Mouse (Mus musculus) erythroblast, embryonic 14.5 days (primary cell): ENCODE data around the gene Serpina3m. TPM values are rescaled to one million over a fixed set of nuclear protein-coding genes. Genes with fewer than 3 reads are reported as not detected.
"Not testable (repeated sequence)": the region's sequence is repeated elsewhere in the genome, so short reads cannot be mapped to it uniquely, and the experiment has no call there.

Experiments
- H3K27me3 ChIP-seq: 2 replicates; pipeline ENCODE4 v1.6.1; 2012; ENCODE audit warnings: inconsistent platforms; ENCODE audit not compliant: control insufficient read depth
- H3K36me3 ChIP-seq: 2 replicates; pipeline ENCODE4 v1.6.1; 2012; ENCODE audit warnings: mild to moderate bottlenecking, inconsistent platforms; ENCODE audit not compliant: control insufficient read depth
- H3K4me1 ChIP-seq: 2 replicates; pipeline ENCODE4 v1.6.1; 2012; ENCODE audit warnings: inconsistent platforms; ENCODE audit not compliant: control insufficient read depth
- H3K4me3 ChIP-seq: replicated peaks from 2 replicates; pipeline ENCODE3; 2012; ENCODE audit warnings: moderate library complexity, mild to moderate bottlenecking, inconsistent platforms
- H3K9me3 ChIP-seq: 2 replicates; pipeline ENCODE4 v1.6.1; 2012; ENCODE audit warnings: low read length, inconsistent platforms, mixed read lengths; ENCODE audit not compliant: control insufficient read depth
- GATA1 ChIP-seq: IDR thresholded peaks from 2 replicates; pipeline ENCODE4 v1.6.1; 2012; ENCODE audit warnings: low read length, inconsistent platforms, mixed read lengths
- TAL1 ChIP-seq: IDR thresholded peaks from 3 replicates; pipeline ENCODE4 v1.6.1; 2012; ENCODE audit warnings: low read length, inconsistent platforms, mixed read lengths
- polyA plus RNA-seq: library from polyadenylated mRNA; stranded (reverse); fragments of >175 nt; gene quantifications from 2 replicates; pipeline ENCODE4 v1.2.3, GENCODE M21; 2012

Gene Serpina3m
- polyA plus RNA-seq, 1 experiment, result not detected

DNA sequence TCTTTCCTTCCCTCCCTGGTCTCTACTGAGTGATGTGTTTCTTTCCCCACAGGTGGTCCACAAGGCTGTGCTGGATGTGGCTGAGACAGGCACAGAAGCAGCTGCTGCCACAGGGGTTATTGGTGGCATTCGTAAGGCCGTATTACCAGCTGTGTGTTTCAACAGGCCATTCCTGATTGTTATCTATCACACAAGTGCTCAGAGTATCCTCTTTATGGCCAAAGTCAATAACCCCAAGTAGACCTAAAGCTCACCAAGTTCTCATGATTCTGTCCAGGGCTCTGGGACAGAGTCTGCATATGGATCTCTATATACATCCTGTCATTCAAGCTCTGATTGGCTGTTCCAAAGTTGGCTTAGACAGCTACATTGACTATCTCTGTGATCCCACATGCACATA, 6.9 kb downstream of the Serpina3m start:
- H3K4me3 ChIP-seq, result no peak overlapping the region
- no peaks in the 10 kb centered on the region for H3K36me3 ChIP-seq
- no peaks in the 10 kb centered on the region for H3K9me3 ChIP-seq
- H3K27me3 ChIP-seq, result no peaks in the 10 kb centered on the region
- no peak for TF ChIP-seq GATA1
- TF ChIP-seq TAL1, result no peak
- H3K4me1 ChIP-seq, result no peaks in the 10 kb centered on the region

DNA sequence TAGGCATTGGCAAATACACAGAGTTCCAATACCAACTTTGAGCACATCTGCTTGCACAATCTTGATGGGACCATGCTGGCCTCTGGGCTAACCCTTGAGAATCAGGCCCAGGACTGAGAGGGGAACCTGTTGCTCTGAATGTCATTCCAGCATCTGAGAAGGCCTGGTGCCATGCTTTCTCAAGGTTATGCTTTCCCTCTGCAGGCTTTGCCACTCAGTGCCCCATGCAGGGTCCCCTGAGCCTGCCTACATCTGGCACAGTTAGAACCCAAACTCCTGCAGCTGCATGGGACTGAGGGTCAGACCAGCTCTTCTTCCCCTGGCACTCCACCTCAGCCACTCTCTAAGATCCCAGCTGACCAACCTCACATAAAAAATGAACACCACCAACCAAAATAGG, 7.4 kb downstream of the Serpina3m start:
- H3K4me3 ChIP-seq, result no peak overlapping the region
- no peaks in the 10 kb centered on the region for H3K36me3 ChIP-seq
- H3K27me3 ChIP-seq, result no peaks in the 10 kb centered on the region
- TF ChIP-seq GATA1 (no peak), TAL1 (no peak)
- no peaks in the 10 kb centered on the region for H3K9me3 ChIP-seq
- H3K4me1 ChIP-seq, result no peaks in the 10 kb centered on the region

DNA sequence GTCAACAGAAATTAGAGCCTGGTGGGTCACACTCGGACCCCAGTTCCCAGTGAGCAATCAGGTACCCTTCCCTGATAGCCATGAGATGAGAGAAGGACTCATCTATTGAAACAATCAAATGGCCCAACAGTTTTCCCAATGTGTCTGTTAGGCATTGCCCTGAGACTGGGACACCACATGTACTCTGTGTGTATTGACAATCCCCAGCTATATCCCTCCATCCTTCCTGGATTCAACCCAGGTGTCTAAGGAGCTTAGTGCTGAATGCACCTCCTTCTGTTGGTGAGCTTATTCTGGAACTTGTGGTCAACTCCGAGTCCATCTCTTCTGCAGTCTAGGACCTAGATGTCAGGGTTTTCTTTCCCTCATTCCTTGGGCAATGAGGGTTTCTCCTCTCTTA, 8.8 kb downstream of the Serpina3m start:
- TF ChIP-seq GATA1 (no peak), TAL1 (no peak)
- Histone ChIP-seq H3K4me1 (no peaks in the 10 kb centered on the region), H3K4me3 (no peak overlapping the region), H3K9me3 (no peaks in the 10 kb centered on the region), H3K36me3 (no peaks in the 10 kb centered on the region), H3K27me3 (no peaks in the 10 kb centered on the region)

DNA sequence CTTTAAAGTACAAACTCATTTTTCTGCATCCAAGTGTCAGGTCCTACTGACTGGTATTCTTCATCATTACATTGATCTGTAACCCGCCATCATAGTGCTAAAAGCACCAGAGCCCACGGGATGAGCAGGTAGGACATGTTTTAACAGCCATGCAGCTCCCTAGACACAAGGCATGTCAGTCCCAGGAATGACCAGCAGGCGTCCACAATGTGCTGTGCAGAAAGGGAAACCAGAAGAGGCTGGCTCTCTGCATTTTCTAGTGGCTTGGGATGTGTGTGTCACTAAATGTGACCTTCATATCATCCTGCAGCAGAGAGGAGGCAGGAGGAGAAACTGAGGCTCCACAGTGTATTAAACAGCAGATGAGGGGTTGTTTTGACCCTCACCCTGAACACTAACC, 13.5 kb downstream of the Serpina3m start:
- not testable (repeated sequence) for H3K9me3 ChIP-seq, H3K4me3 ChIP-seq, H3K4me1 ChIP-seq, H3K36me3 ChIP-seq, H3K27me3 ChIP-seq

DNA sequence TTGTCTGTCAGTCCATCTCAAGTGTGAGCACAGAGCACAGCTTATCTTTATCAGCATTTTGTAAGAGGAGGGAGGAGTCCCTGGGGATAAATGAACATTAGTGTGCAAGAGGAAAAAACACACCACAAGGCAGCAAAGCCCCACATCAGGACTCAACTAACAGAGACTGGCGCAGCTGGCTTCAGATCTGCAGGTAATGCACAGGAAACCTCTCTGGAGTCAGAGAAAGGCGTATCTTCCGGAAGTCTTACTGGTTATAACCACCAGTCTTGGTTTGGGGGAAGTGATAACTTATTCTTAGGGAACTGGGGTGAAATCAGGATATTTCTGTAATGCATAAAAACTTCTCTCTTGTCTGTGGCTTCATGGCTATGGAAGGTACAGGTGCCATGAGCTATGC, 17.7 kb downstream of the Serpina3m start:
- TF ChIP-seq TAL1 (no peak), GATA1 (no peak)
- no peaks in the 10 kb centered on the region for H3K27me3 ChIP-seq
- H3K36me3 ChIP-seq, result no peaks in the 10 kb centered on the region
- H3K9me3 ChIP-seq, result no peaks in the 10 kb centered on the region
- H3K4me3 ChIP-seq, result no peak overlapping the region
- H3K4me1 ChIP-seq, result no peaks in the 10 kb centered on the region

DNA sequence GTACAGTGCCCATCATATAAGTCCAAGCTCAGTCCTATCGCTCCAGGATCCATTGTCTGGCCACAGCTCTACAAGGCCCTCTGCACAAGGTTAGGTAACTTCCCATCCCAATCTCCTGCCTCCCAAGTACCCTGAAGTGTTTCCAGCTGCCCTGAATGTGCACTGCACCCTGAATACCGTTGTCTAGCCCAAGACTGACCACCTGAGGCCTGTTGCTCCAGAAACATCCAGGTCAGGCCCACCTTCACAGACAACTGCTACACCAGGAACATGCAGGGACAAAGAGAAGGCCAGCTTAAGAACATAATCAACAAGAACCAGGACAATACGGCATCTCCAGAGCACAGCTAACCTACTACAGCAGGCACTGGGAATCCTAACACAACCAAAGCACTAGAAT, 31.7 kb downstream of the Serpina3m start:
- Histone ChIP-seq H3K4me1 (no peaks in the 10 kb centered on the region), H3K9me3 (peaks cover 8% of the 10 kb centered on the region)
- TF ChIP-seq TAL1, result no peak
- TF ChIP-seq GATA1, result no peak

DNA sequence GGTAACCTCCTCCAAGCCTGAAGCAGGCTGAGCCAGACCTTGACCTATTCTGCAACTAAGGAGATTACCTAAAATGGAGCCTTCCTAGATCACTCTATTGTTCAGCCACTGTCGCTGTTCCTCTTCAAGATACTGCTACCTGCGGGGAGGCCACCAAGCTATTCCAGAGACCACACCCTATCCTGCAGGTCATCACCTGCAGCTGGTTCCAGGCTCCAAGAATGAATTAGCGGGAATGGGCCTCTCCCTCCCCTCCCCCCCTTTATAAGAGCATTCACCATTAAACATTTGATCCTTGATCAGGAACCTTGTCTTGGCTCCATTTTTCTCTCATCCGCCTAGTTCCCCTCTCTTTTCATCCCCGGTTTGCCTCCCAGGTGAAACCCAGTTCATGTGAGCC, 38.9 kb downstream of the Serpina3m start:
- H3K4me3 ChIP-seq, H3K36me3 ChIP-seq, H3K9me3 ChIP-seq, H3K4me1 ChIP-seq, H3K27me3 ChIP-seq: not testable (repeated sequence)

More for the DNA sequence above, 31.7 kb downstream of the Serpina3m start:
- no peak overlapping the region for H3K4me3 ChIP-seq
- H3K36me3 ChIP-seq, result no peaks in the 10 kb centered on the region
- H3K27me3 ChIP-seq, result no peaks in the 10 kb centered on the region

DNA sequence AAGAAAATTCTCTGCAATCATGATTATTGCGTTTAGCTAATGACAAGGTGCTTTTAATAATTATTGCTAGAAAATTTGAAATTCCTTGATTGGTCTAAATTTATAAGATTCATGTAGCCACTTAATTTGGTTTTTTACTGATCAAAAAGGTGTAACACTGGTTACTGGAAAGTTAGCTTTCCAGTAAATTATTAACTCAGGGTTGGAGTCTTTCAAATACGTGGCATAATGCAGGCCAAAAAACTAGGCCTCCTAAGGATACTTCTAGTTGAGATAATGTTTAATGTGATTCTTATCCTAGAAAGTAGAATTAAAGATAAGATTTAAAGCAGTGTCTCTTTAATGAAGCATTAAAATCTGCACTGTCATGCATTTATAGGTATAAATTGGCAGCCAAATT, 40.1 kb downstream of the Serpina3m start:
- H3K4me1 ChIP-seq, H3K27me3 ChIP-seq, H3K4me3 ChIP-seq, H3K36me3 ChIP-seq, H3K9me3 ChIP-seq: not testable (repeated sequence)

DNA sequence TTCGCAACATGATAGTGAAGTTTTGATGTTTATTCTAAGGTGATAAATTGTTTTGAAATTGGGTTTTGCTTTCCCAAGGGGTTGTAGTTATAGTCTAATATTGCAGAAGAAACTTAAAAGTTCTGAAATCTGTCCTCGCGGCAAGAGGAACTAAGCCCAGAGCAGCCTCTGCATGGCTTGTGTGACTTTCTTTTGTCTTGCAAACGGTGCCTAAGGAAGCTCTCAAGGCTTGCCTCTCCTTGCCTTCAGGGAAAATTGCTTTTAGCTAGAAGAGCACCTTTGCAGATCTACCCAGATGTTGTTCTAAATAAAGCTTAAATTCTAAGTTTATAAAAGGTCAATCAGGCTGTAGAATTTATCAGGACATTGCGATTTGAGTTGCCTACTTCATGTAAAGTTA, 40.5 kb downstream of the Serpina3m start:
- H3K9me3 ChIP-seq, H3K4me3 ChIP-seq, H3K36me3 ChIP-seq, H3K4me1 ChIP-seq, H3K27me3 ChIP-seq: not testable (repeated sequence)

DNA sequence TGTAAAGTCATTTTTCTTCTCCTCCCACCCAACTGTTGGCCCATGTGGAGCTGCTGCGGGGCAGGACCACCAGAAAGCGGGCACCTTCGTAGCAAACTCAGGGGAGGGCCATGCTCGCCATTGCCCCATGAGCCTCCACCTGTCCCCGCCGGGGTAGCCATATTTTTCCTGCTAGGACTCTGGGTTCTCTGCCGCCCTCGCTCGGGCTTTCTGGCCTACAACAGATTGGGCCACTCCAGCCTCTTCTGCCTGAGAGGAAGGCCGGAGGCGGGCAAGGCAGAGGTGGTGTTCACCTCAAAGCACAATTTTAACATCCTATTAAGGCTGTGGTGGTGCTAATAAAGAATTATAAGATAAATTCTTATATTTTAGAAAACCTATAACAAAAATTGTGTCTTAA, 41.6 kb downstream of the Serpina3m start:
- H3K4me3 ChIP-seq, result no peak overlapping the region
- TF ChIP-seq TAL1, result no peak
- no peak for TF ChIP-seq GATA1
- no peaks in the 10 kb centered on the region for H3K36me3 ChIP-seq
- H3K9me3 ChIP-seq, result peaks cover 9% of the 10 kb centered on the region
- no peaks in the 10 kb centered on the region for H3K4me1 ChIP-seq
- no peaks in the 10 kb centered on the region for H3K27me3 ChIP-seq

DNA sequence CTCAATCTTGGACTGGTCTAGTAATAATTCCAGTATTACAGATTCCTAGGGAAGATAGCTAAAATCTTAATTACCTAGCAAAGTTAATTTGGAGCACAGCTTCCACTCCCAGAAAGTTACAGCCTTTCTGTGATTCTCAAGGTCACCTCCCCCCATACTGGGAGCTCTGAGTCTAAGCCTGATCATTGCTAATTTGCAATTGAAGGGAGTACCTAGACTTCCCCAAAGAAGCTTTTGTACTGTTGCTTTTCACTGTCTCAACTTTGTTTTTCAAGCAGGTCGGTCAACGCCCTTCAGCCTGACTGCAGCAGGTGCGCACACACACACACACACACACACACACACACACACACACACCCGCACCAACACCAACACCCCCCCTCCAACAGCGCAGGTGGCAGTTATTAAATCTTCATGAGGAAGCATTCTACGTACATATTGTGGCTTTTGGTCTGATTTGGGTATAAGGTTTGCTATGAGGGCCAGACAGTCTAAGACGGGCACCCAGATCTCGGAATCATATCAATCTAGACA, 42.9 kb downstream of the Serpina3m start:
- H3K27me3 ChIP-seq, H3K4me3 ChIP-seq, H3K36me3 ChIP-seq, H3K9me3 ChIP-seq, H3K4me1 ChIP-seq: not testable (repeated sequence)

DNA sequence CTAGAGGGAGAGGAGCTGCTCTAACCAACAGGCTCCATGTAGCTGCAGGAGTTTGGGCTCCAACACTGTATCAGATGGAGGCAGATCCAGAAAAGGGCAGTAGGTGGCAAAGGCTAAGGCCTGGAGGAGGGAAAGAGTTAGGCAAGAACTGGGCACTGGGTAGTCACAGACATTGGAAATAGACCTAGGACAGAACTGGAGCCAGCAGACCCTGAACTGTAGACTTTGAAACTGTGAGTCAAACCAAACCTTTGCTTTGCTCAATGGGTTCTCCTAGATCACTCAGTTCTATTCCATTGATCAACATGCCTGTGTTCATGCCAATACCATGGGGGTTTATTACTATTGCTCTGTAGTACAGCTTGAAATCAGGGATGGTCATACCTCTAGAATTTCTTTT, 47.7 kb downstream of the Serpina3m start:
- H3K4me3 ChIP-seq, H3K4me1 ChIP-seq, H3K36me3 ChIP-seq, H3K9me3 ChIP-seq, H3K27me3 ChIP-seq: not testable (repeated sequence)

DNA sequence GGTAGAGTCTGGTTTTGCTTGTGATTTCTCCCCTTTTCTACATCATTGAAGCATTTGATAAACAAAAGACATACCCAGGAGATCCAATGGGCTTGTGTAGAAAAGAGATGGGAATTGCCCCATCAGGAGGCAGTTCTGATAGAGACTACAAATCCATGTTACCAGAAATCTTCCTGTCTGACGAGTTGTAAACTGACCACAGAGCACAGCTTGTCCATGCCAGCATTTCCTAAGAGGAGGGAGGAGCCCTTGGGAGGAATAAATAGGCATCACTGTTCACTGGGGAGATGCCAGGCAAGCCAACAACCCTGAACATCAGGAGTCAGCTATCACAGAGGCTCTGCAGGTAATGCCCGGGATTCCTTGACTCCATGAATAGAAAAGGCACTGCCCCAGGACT, 48.6 kb downstream of the Serpina3m start:
- not testable (repeated sequence) for H3K36me3 ChIP-seq, H3K9me3 ChIP-seq, H3K27me3 ChIP-seq, H3K4me3 ChIP-seq, H3K4me1 ChIP-seq
